Mouse (Mus musculus) forebrain, embryonic 10.5 days (tissue): Measurements from ENCODE around the gene Gm4553. TPM values are rescaled to one million over a fixed set of nuclear protein-coding genes. Genes with fewer than 3 reads are reported as not detected.
A peak's percentile ranks its signal among the peaks of the same experiment; 100 is the strongest.
"Not testable (repeated sequence)": the region's sequence is repeated elsewhere in the genome, so short reads cannot be mapped to it uniquely, and the experiment has no call there.

Experiments used
- DNase-seq: peaks from one replicate; pipeline ENCODE4 v3.0.0-alpha.2; 2017; ENCODE audit warnings: low spot score; ENCODE audit errors: extremely low spot score
- H3K27ac ChIP-seq: fragments of 300-500 bp; sonication (generic); 2 replicates; pipeline ENCODE4 v1.5.1; 2016; ENCODE audit warnings: mild to moderate bottlenecking
- H3K27me3 ChIP-seq: fragments of 300-500 bp; sonication (generic); 2 replicates; pipeline ENCODE4 v1.6.1; 2016; ENCODE audit warnings: mild to moderate bottlenecking; ENCODE audit not compliant: poor library complexity, severe bottlenecking
- H3K36me3 ChIP-seq: fragments of 300-500 bp; sonication (generic); replicated peaks from 2 replicates; pipeline ENCODE4 v1.6.1; 2016; ENCODE audit warnings: mild to moderate bottlenecking, moderate library complexity
- H3K4me1 ChIP-seq: fragments of 300-500 bp; sonication (generic); 2 replicates; pipeline ENCODE4 v1.6.1; 2016
- H3K4me3 ChIP-seq: fragments of 300-500 bp; sonication (generic); 2 replicates; pipeline ENCODE4 v1.5.1; 2016; ENCODE audit warnings: mild to moderate bottlenecking, moderate library complexity
- H3K9me3 ChIP-seq: fragments of 300-500 bp; sonication (generic); 2 replicates; pipeline ENCODE4 v1.6.1; 2016; ENCODE audit warnings: mild to moderate bottlenecking, moderate library complexity
- WGBS: fragments of 180-500 bp; shearing (Covaris S2); methylation state at CpG from one replicate; pipeline ENCODE4 v1.1.7; 2016; 5-methylcytosine and 5-hydroxymethylcytosine counted together
- polyA plus RNA-seq: library from polyadenylated mRNA; unstranded; fragments of >200 nt; fragmentation: Nextera tagmentation; extraction: Ambion mirVana; gene quantifications from 2 replicates; pipeline ENCODE4 v1.2.1, GENCODE M21; 2016

The Gm4553 gene
- polyA plus RNA-seq, 1 experiment from 2014 or later = not detected

GRCm38 (mm10) chr7:142157013-142157412 lies 8.5 kb downstream of the Gm4553 start, which contains the start of gene Gm29735:
Gene Gm29735 (minus strand): TSS chr7:142157113.
- not testable (repeated sequence) for H3K27ac ChIP-seq, H3K27me3 ChIP-seq, DNase-seq, H3K36me3 ChIP-seq, H3K4me3 ChIP-seq, H3K9me3 ChIP-seq, H3K4me1 ChIP-seq
- WGBS = 69% methylated on average over 2 of the region's 2 CpGs

- no peak overlapping the region for H3K4me3 ChIP-seq
- no peaks in the 10 kb centered on the region for H3K27me3 ChIP-seq
- H3K36me3 ChIP-seq = no peaks in the 10 kb centered on the region
- no peak for DNase-seq
- H3K9me3 ChIP-seq = no peaks in the 10 kb centered on the region
- WGBS = 88% methylated on average over 1 of the region's 1 CpGs
- H3K4me1 ChIP-seq = no peaks in the 10 kb centered on the region
- no peak overlapping the region for H3K27ac ChIP-seq
Observed at GRCm38 (mm10) chr7:142155308-142155707, 10.2 kb downstream of the Gm4553 start.

- H3K4me1 ChIP-seq = no peaks in the 10 kb centered on the region
- no peak overlapping the region for H3K4me3 ChIP-seq
- 86% methylated on average over 4 of the region's 4 CpGs for WGBS
Observed at GRCm38 (mm10) chr7:142152191-142152590, 13.3 kb downstream of the Gm4553 start.

GRCm38 (mm10) chr7:142148633-142149032 lies 16.9 kb downstream of the Gm4553 start:
- H3K27ac ChIP-seq = no peak overlapping the region
- 0 out of 2 replicates have a peak, but pooled peaks cover 4% of the 10 kb centered on the region for H3K27me3 ChIP-seq
- DNase-seq = no peak
- H3K4me3 ChIP-seq = no peak overlapping the region
- no peaks in the 10 kb centered on the region for H3K4me1 ChIP-seq
- no peaks in the 10 kb centered on the region for H3K36me3 ChIP-seq
- H3K9me3 ChIP-seq = no peaks in the 10 kb centered on the region

More at GRCm38 (mm10) chr7:142152191-142152590, 13.3 kb downstream of the Gm4553 start:
- H3K27me3 ChIP-seq = no peaks in the 10 kb centered on the region
- no peaks in the 10 kb centered on the region for H3K9me3 ChIP-seq
- no peak overlapping the region for H3K27ac ChIP-seq
- no peaks in the 10 kb centered on the region for H3K36me3 ChIP-seq
- DNase-seq = no peak

- no peaks in the 10 kb centered on the region for H3K36me3 ChIP-seq
- no peak overlapping the region for H3K27ac ChIP-seq
- H3K9me3 ChIP-seq = no peaks in the 10 kb centered on the region
- H3K27me3 ChIP-seq = 0 out of 2 replicates have a peak, but pooled peaks cover 4% of the 10 kb centered on the region
- 2% methylated on average over 1 of the region's 1 CpGs for WGBS
- H3K4me1 ChIP-seq = no peaks in the 10 kb centered on the region
- no peak overlapping the region for H3K4me3 ChIP-seq
- peak; percentile 29 for DNase-seq
Observed at GRCm38 (mm10) chr7:142146033-142146432, 19.5 kb downstream of the Gm4553 start.

- H3K27me3 ChIP-seq = 0 out of 2 replicates have a peak, but pooled peaks cover 4% of the 10 kb centered on the region
- no peaks in the 10 kb centered on the region for H3K4me1 ChIP-seq
- no peak overlapping the region for H3K4me3 ChIP-seq
- 56% methylated on average over 4 of the region's 4 CpGs for WGBS
- no peaks in the 10 kb centered on the region for H3K9me3 ChIP-seq
- DNase-seq = no peak
- H3K36me3 ChIP-seq = no peaks in the 10 kb centered on the region
- H3K27ac ChIP-seq = no peak overlapping the region
Observed at GRCm38 (mm10) chr7:142145413-142145940, 20.1 kb downstream of the Gm4553 start.

- Histone ChIP-seq H3K27me3 (0 out of 2 replicates have a peak, but pooled peaks cover 4% of the 10 kb centered on the region), H3K9me3 (no peaks in the 10 kb centered on the region), H3K36me3 (no peaks in the 10 kb centered on the region), H3K4me1 (no peaks in the 10 kb centered on the region), H3K27ac (no peak within 1 kb of the TSS), H3K4me3 (no peak within 1 kb of the TSS)
- DNase-seq = no peak
- WGBS = 82% methylated on average over 1 of the region's 1 CpGs
Observed at GRCm38 (mm10) chr7:142144507-142144906, 21.0 kb downstream of the Gm4553 start, which contains the start of gene Gm45337. Gene Gm45337 (minus strand): TSS chr7:142144607.

- H3K4me3 ChIP-seq, DNase-seq, H3K27me3 ChIP-seq, H3K27ac ChIP-seq, H3K36me3 ChIP-seq, H3K9me3 ChIP-seq, H3K4me1 ChIP-seq: not testable (repeated sequence)
- 71% methylated on average over 1 of the region's 1 CpGs for WGBS
Observed at GRCm38 (mm10) chr7:142143506-142144010, 22.0 kb downstream of the Gm4553 start.

GRCm38 (mm10) chr7:142140696-142141095 lies 24.8 kb downstream of the Gm4553 start:
- H3K4me1 ChIP-seq = no peaks in the 10 kb centered on the region
- 0 out of 2 replicates have a peak, but pooled peaks cover 4% of the 10 kb centered on the region for H3K27me3 ChIP-seq
- no peak for DNase-seq
- H3K36me3 ChIP-seq = no peaks in the 10 kb centered on the region
- H3K9me3 ChIP-seq = no peaks in the 10 kb centered on the region
- no peak overlapping the region for H3K27ac ChIP-seq
- H3K4me3 ChIP-seq = no peak overlapping the region
- 50% methylated on average over 1 of the region's 1 CpGs for WGBS

- H3K9me3 ChIP-seq, DNase-seq: not testable (repeated sequence)
- 51% methylated on average over 2 of the region's 2 CpGs for WGBS
Observed at GRCm38 (mm10) chr7:142135934-142136333, 29.6 kb downstream of the Gm4553 start, which contains the start of gene Gm39115. Gene Gm39115 (minus strand): TSS chr7:142136034.

GRCm38 (mm10) chr7:142134206-142134995 lies 31.1 kb downstream of the Gm4553 start:
- Histone ChIP-seq H3K27ac (no peak overlapping the region), H3K27me3 (no peaks in the 10 kb centered on the region), H3K4me1 (no peaks in the 10 kb centered on the region), H3K4me3 (no peak overlapping the region), H3K36me3 (no peaks in the 10 kb centered on the region), H3K9me3 (no peaks in the 10 kb centered on the region)
- 70% methylated on average over 4 of the region's 4 CpGs for WGBS
- DNase-seq = no peak

More at GRCm38 (mm10) chr7:142135934-142136333, 29.6 kb downstream of the Gm4553 start, which contains the start of gene Gm39115:
- not testable (repeated sequence) for H3K4me1 ChIP-seq, H3K27me3 ChIP-seq, H3K27ac ChIP-seq, H3K36me3 ChIP-seq, H3K4me3 ChIP-seq

GRCm38 (mm10) chr7:142128843-142129242 lies 36.7 kb downstream of the Gm4553 start:
- Histone ChIP-seq H3K27ac (no peak overlapping the region), H3K4me3 (no peak overlapping the region), H3K4me1 (no peaks in the 10 kb centered on the region), H3K9me3 (no peaks in the 10 kb centered on the region), H3K36me3 (no peaks in the 10 kb centered on the region), H3K27me3 (no peaks in the 10 kb centered on the region)
- WGBS = 65% methylated on average over 4 of the region's 4 CpGs
- DNase-seq = no peak

GRCm38 (mm10) chr7:142120629-142121028 lies 44.9 kb downstream of the Gm4553 start, which contains the start of gene Gm45618:
Gene Gm45618 (minus strand): TSS chr7:142120729.
- H3K36me3 ChIP-seq, DNase-seq, H3K4me1 ChIP-seq, H3K9me3 ChIP-seq, H3K4me3 ChIP-seq, H3K27me3 ChIP-seq, H3K27ac ChIP-seq: not testable (repeated sequence)
- WGBS = 85% methylated on average over 1 of the region's 1 CpGs
